Mouse (Mus musculus): Measurements from ENCODE around the gene Krt75.

GRCm38 (mm10) chr15:101519792-101520191 is 53.9 kb downstream of the Krt75 start:
- TF ChIP-seq REST (IDR thresholded peaks at IDR 0.05; ENCODE audit: insufficient read depth, insufficient read length) (no peak), MYOD1 (IDR thresholded peaks at IDR 0.05; ENCODE audit: control insufficient read depth in 1 of 3, insufficient read length in 2 of 3, low read depth in 2 of 3) (no peak), MAX (IDR thresholded peaks at IDR 0.05; ENCODE audit: low read depth) (no peak), POLR2A (IDR thresholded peaks at IDR 0.05; ENCODE audit: insufficient read length, low read depth) (no peak), E2F4 (IDR thresholded peaks at IDR 0.05; ENCODE audit: insufficient read depth) (no peak), CEBPB (IDR thresholded peaks at IDR 0.05; ENCODE audit: insufficient read depth, poor library complexity, severe bottlenecking) (no peak), USF1 (IDR thresholded peaks at IDR 0.05; ENCODE audit: low read depth) (no peak), SRF (IDR thresholded peaks at IDR 0.05; ENCODE audit: control insufficient read depth, insufficient read length, low read depth) (no peak), TCF12 (IDR thresholded peaks at IDR 0.05; ENCODE audit: insufficient read depth, poor library complexity, severe bottlenecking) (no peak), POLR2AphosphoS2 (IDR thresholded peaks at IDR 0.05; ENCODE audit: insufficient read length, low read depth) (no peak), MYOG (IDR thresholded peaks at IDR 0.05; ENCODE audit: control insufficient read depth in 1 of 3, insufficient read depth in 1 of 3, insufficient read length in 2 of 3, low read depth in 2 of 3) (no peak), TCF3 (IDR thresholded peaks at IDR 0.05; ENCODE audit: insufficient read length, low read depth) (no peak)
